ENCODE assay signal across 8 mouse cellular contexts in the genomic region with DNA sequence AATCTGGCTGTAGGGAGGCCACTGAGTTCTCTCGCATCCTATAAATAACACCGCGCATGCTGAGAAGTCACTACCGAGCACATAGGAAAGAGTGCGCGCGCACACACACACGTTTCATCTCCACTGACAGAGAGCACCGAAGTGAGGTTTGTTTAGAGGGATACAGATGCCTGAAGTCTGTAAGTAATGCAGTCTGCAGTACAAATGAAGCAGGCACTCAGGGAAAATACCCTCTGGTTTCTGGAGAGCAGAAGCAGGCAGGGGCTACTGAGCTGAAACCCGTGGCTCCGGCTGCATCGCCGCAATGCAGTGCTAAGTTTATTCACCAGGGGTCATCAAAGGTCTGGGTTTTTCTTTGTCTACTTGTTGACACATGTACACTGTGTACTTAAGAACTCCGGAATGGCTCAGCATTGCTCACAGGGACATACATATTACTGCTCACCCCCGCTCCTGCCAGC.
DNase-seq lines count a peak whose midpoint lies in the region; ATAC-seq and TF ChIP-seq lines count a peak whose summit lies in the region.

No protein-coding gene starts in this region.

- in situ Hi-C loops in ES-E14 (cut with MboI; ENCODE audit: low sequenced_read_pairs in 2 of 2, unreplicated experiment in 2 of 2) = loop anchor here (10.0 to 25.0 kb wide), 3 partner anchors 196 to 599 kb away; no protein-coding TSS in a partner anchor

- peak; percentile 63 for DNase-seq in ES-E14 (ENCODE audit: low read depth, low spot score)
- peak; percentile 39 to 53 for DNase-seq in cerebellum, adult 18-20 months
- peak; percentile 81 for DNase-seq in heart, postnatal 4 days
- DNase-seq in layer of hippocampus, adult 18-20 months (ENCODE audit: low spot score in 2 of 2) = peak; percentile 50 to 81
- peak; percentile 33 to 52 for DNase-seq in lung, adult 18-20 months
- DNase-seq in ovary, postnatal 14 days (ENCODE audit: low spot score) = peak; percentile 67

- H3K4me1 ChIP-seq in ES-E14 (ENCODE audit: control insufficient read depth in 2 of 2, insufficient read depth in 2 of 2, low read length in 2 of 2, poor library complexity in 1 of 2) = no peaks in the 10 kb centered on the region
- peaks cover 6% of the 10 kb centered on the region; the same call in 1 of the 2 replicates for H3K4me1 ChIP-seq in forebrain, embryonic 16.5 days (replicated peaks; ENCODE audit: control insufficient read depth, insufficient read depth, low read length)

- no peaks in the 10 kb centered on the region for H3K27me3 ChIP-seq in forebrain, embryonic 16.5 days (replicated peaks; ENCODE audit: control insufficient read depth, insufficient read depth, low read length)

- peak overlapping the region; percentile 36 for H3K4me2 ChIP-seq in forebrain, embryonic 16.5 days (ENCODE audit: low read length)

- 37% methylated on average over 15 of the region's 15 CpGs for WGBS in forebrain, embryonic 16.5 days

- no peak overlapping the region for H3K9ac ChIP-seq in ES-E14 (ENCODE audit: insufficient read depth, low read depth, low read length, poor library complexity, severe bottlenecking)
- no peak overlapping the region; the same call in 1 of the 2 replicates for H3K9ac ChIP-seq in forebrain, embryonic 16.5 days (replicated peaks; ENCODE audit: low read depth, low read length)

- no peaks in the 10 kb centered on the region for H3K36me3 ChIP-seq in ES-E14 (ENCODE audit: control insufficient read depth, insufficient read depth, low read length, poor library complexity, severe bottlenecking)
- H3K36me3 ChIP-seq in forebrain, embryonic 16.5 days (ENCODE audit: control insufficient read depth, insufficient read depth) = no peaks in the 10 kb centered on the region

- H3K4me3 ChIP-seq in ES-E14 (ENCODE audit: insufficient read depth in 1 of 2, low read depth in 1 of 2, low read length in 2 of 2, poor library complexity in 1 of 2, severe bottlenecking in 1 of 2) = peak overlapping the region in 1 of 2 experiments; percentile 18; a peak in 1 of 4 replicates
- H3K4me3 ChIP-seq in forebrain, embryonic 16.5 days (replicated peaks; ENCODE audit: low read length) = peak overlapping the region; percentile 19; the same call in 1 of the 2 replicates

- peak; percentile 90 for ATAC-seq in forebrain, embryonic 16.5 days
- no peak for ATAC-seq in activated CD4-positive, CD25-positive, alpha-beta regulatory T cell, adult 4 months

- no peak overlapping the region for H3K27ac ChIP-seq in ES-E14 (ENCODE audit: insufficient read depth, low read depth, low read length, poor library complexity, severe bottlenecking)
- no peak overlapping the region for H3K27ac ChIP-seq in forebrain, embryonic 16.5 days (ENCODE audit: low read length)

- H3K9me3 ChIP-seq in ES-E14 (ENCODE audit: control insufficient read depth, insufficient read depth, low read depth, low read length) = no peaks in the 10 kb centered on the region
- H3K9me3 ChIP-seq in forebrain, embryonic 16.5 days (ENCODE audit: control insufficient read depth, low read length) = no peaks in the 10 kb centered on the region

TF ChIP-seq in ES-E14, 5 proteins besides CTCF, POLR2A, EP300 and RAD21:
- TF ChIP-seq ZC3H11A (IDR thresholded peaks at IDR 0.05; ENCODE audit: borderline replicate concordance, low read depth, low read length) (peak; percentile 96), MAFK (IDR thresholded peaks at IDR 0.05; ENCODE audit: insufficient read depth, low read depth, low read length) (no peak)
